Mouse (Mus musculus) limb, embryonic 10.5 days (tissue): Measurements from ENCODE around the gene Atoh8. TPM values are rescaled to one million over a fixed set of nuclear protein-coding genes. Genes with fewer than 3 reads are reported as not detected.
A peak's percentile ranks its signal among the peaks of the same experiment; 100 is the strongest.

Experiments
- DNase-seq: peaks from one replicate; pipeline ENCODE4 v3.0.0-alpha.2; 2017; ENCODE audit warnings: low spot score
- H3K27ac ChIP-seq: fragments of 300-500 bp; sonication (generic); 2 replicates; pipeline ENCODE4 v1.5.1; 2016; ENCODE audit warnings: mild to moderate bottlenecking
- H3K27me3 ChIP-seq: fragments of 300-500 bp; sonication (generic); 2 replicates; pipeline ENCODE4 v1.6.1; 2016; ENCODE audit warnings: low read depth, mild to moderate bottlenecking; ENCODE audit not compliant: poor library complexity, severe bottlenecking
- H3K36me3 ChIP-seq: fragments of 300-500 bp; sonication (generic); 2 replicates; pipeline ENCODE4 v1.6.1; 2016; ENCODE audit warnings: mild to moderate bottlenecking, moderate library complexity
- H3K4me1 ChIP-seq: fragments of 300-500 bp; sonication (generic); 2 replicates; pipeline ENCODE4 v1.6.1; 2016
- H3K4me3 ChIP-seq: fragments of 300-500 bp; sonication (generic); 2 replicates; pipeline ENCODE4 v1.5.1; 2016; ENCODE audit warnings: mild to moderate bottlenecking, moderate library complexity
- H3K9me3 ChIP-seq: fragments of 300-500 bp; sonication (generic); replicated peaks from 2 replicates; pipeline ENCODE4 v1.6.1; 2016; ENCODE audit warnings: mild to moderate bottlenecking
- WGBS: fragments of 180-500 bp; shearing (Covaris S2); methylation state at CpG from one replicate; pipeline ENCODE4 v1.1.7; 2016; 5-methylcytosine and 5-hydroxymethylcytosine counted together
- polyA plus RNA-seq: library from polyadenylated mRNA; unstranded; fragments of >200 nt; fragmentation: Nextera tagmentation; extraction: Ambion mirVana; gene quantifications from 2 replicates; pipeline ENCODE4 v1.2.1, GENCODE M21; 2016

The Atoh8 gene
- polyA plus RNA-seq, 1 experiment from 2014 or later: 24.9 TPM

DNA sequence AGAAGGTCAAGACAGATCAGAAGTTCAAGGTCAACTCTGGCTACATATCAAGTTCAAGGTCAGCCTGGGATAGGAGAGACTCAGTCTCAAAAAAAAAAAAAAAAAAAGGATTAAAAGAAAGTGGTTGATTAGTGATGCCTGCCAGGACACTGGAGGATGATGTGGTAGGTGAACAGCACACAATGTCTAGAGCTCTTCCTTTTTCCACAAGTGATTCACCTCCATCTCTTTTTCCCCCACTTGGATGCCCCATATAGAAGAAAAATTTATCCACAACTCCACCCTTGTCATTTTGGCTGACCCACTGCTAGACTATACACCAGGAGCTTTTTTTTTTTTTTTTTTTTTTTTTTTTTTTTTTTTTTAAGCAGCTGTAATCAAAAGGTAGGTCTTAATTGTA lies 37.9 kb downstream of the Atoh8 start:
- DNase-seq: no peak
- no peak overlapping the region for H3K4me3 ChIP-seq
- H3K27ac ChIP-seq: no peak overlapping the region
- no peaks in the 10 kb centered on the region for H3K9me3 ChIP-seq
- H3K27me3 ChIP-seq: peaks cover 7% of the 10 kb centered on the region; the same call in 1 of the 2 replicates
- peaks cover 27% of the 10 kb centered on the region for H3K4me1 ChIP-seq
- H3K36me3 ChIP-seq: no peaks in the 10 kb centered on the region

DNA sequence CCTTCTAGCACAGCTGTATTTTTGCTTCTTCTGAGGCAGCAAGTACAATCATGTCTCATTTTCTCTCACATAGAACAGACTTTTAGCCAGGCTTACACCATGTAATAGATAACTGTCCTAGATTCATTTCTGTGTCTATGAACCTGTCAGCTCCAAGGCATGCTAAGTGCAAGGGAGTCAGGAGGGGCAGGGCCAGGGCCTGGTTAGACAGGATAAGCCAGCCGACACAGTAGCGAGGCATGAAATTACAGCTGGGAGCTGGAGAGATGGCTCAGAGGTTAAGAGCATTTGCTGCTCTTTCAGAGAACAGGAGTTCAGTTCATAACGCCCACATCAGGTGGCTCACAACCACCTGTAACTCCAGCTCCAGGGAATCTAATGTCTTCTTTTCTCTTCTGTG lies 38.7 kb downstream of the Atoh8 start:
- Histone ChIP-seq H3K9me3 (no peaks in the 10 kb centered on the region), H3K4me1 (peaks cover 22% of the 10 kb centered on the region), H3K27me3 (peaks cover 7% of the 10 kb centered on the region; the same call in 1 of the 2 replicates), H3K27ac (no peak overlapping the region), H3K36me3 (no peaks in the 10 kb centered on the region), H3K4me3 (no peak overlapping the region)
- 84% methylated on average over 3 of the region's 3 CpGs for WGBS
- DNase-seq: no peak

DNA sequence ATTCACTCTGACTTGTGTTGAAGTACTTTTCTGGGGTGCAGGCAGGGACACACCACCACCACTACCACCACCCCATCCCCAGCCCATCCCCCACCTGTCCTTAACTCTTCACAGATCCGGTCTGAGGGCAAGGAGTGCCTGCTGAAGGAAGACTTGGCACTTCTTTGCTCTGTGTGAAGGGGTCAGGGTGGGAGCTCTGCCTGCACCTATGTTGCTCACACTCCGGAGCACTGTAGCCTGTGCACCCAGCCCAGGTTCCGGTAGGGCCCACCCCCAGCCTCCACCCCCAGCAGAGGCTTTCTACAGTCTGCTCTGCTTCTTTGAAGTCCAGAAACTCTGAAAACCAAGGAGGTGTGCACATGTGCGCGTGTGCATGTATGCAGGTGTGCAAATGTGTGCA lies 44.8 kb downstream of the Atoh8 start:
- DNase-seq: no peak
- 57% methylated on average over 5 of the region's 5 CpGs for WGBS

DNA sequence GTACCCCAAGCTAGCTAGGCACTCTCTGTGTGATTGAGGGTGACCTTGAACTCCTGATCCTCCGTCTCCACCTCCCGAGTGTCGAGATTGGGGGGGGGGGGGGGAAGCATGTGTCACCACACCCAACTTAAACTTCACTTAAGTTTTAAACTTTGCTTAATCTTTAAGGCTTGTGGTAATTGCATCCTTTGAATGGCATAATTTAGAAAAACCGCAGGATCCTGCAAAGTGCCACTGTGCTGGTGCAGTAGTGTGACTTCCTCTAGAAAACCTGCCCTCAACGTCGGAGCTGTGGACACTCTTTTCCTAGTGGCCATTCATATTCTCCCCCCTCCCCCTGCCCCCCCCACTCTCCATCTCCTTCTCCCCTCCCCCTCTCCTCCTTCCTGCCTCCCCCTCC lies 45.3 kb downstream of the Atoh8 start:
- 19% methylated on average over 6 of the region's 6 CpGs for WGBS
- H3K4me1 ChIP-seq: peaks cover 53% of the 10 kb centered on the region
- H3K27me3 ChIP-seq: peaks cover 12% of the 10 kb centered on the region

More for the DNA sequence above, 44.8 kb downstream of the Atoh8 start:
- H3K4me3 ChIP-seq: no peak overlapping the region
- H3K27ac ChIP-seq: peak overlapping the region; percentile 38; the same call in 1 of the 2 replicates
- no peaks in the 10 kb centered on the region for H3K9me3 ChIP-seq
- H3K27me3 ChIP-seq: peaks cover 12% of the 10 kb centered on the region
- H3K4me1 ChIP-seq: peaks cover 53% of the 10 kb centered on the region
- H3K36me3 ChIP-seq: no peaks in the 10 kb centered on the region

DNA sequence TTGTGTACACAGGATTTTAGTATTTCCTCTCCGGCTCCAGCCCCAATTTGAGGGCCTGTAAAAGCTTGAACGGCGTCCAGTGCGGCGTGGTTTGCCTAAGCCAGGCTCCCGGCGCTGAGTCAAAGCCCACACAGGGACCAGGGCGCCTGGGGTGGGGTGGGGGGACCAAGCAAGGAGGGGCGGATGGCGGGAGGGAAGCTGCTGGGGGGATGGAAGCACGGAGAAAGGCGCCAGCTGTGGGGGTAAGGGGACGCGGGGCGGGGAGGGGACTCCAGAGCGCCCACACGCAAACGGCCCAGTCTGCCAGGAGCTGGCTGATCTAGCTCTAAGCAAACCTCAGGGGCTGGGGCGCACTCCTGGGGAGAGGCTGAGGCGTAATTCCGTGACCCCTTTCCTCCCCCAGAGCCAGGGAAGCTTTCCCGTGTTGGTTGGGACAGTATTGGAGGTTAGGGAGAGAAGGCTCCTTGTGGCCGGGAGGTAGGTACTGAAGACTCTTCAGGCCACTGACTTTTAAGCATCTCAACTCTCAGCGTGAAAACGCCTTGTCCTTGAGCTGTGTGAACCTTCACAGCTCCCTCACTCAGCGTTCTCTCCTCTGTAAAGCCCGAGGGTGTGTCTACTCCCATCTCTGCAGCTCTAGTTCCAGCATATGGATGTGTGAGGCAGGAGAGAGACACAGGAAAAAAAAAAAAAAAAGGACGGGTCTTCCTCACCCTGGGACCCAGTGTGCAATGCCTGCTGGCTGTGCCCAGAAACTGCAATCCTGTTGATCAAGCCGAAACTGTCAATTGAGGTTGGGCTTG lies 46.1 kb downstream of the Atoh8 start:
- Histone ChIP-seq H3K9me3 (no peaks in the 10 kb centered on the region), H3K4me1 (peaks cover 53% of the 10 kb centered on the region), H3K27me3 (peaks cover 12% of the 10 kb centered on the region), H3K36me3 (no peaks in the 10 kb centered on the region), H3K27ac (peak overlapping the region; percentile 90), H3K4me3 (peak overlapping the region; percentile 49)
- WGBS: 3% methylated on average over 29 of the region's 29 CpGs
- DNase-seq: peak; percentile 68

More for the DNA sequence above, 45.3 kb downstream of the Atoh8 start:
- no peak overlapping the region for H3K27ac ChIP-seq
- no peak for DNase-seq
- no peaks in the 10 kb centered on the region for H3K36me3 ChIP-seq
- H3K9me3 ChIP-seq: no peaks in the 10 kb centered on the region
- no peak overlapping the region for H3K4me3 ChIP-seq

DNA sequence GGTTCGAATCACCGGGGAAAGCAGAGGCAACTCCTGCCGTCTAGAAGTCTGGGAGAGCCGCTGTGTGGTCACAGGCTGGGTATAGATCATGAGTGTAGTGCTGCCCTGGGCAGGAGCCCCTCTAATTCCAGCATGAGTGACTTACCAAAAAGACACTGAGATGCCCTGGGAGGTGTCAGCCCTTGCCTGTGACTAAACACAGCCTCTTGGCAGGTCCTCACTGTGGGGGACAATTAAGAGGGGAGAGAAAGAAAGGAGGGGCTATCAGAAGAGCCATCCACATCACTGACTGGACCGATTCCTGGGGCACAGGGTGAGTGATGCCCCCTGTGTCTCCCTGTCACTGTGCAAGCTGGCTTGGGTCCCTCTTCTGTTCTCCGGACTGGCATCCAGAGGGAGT lies 48.6 kb downstream of the Atoh8 start:
- no peak overlapping the region for H3K27ac ChIP-seq
- H3K27me3 ChIP-seq: peaks cover 12% of the 10 kb centered on the region
- no peaks in the 10 kb centered on the region for H3K36me3 ChIP-seq
- DNase-seq: no peak
- peaks cover 53% of the 10 kb centered on the region for H3K4me1 ChIP-seq
- 75% methylated on average over 6 of the region's 6 CpGs for WGBS
- no peaks in the 10 kb centered on the region for H3K9me3 ChIP-seq
- H3K4me3 ChIP-seq: no peak overlapping the region

DNA sequence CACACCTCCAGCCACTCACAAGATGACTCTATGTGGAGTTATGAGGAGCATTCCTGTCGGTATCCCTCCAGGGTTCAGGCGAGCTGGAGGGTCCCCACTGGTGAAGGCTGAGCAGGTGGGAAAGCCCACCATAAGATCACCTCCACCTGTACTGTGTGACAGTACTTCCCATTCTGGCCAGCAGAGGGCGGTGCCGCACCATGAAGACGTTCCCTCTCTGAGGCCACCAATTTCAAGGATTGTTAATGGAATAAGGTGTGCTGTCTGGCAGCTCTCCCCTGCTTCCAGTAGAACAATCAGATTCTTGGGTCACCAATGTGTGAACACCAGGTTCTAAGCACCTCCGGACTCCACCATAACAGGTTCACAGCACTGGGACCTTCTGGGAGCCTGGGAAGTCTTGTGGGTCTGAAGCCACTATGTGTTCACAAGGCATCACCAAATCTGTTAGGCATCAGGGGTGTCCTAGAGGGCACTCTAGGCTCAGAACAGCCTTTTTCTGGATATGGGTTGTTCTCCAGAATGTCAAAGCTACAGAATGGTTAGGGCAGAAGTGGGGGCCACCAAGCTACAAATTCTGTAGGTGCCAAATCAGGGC lies 49.4 kb downstream of the Atoh8 start:
- Histone ChIP-seq H3K4me1 (peaks cover 48% of the 10 kb centered on the region), H3K36me3 (no peaks in the 10 kb centered on the region), H3K9me3 (no peaks in the 10 kb centered on the region), H3K27ac (peak overlapping the region; percentile 51; the same call in 1 of the 2 replicates), H3K4me3 (no peak overlapping the region), H3K27me3 (peaks cover 12% of the 10 kb centered on the region)
- WGBS: 4% methylated on average over 6 of the region's 6 CpGs
- peak; percentile 90 for DNase-seq

DNA sequence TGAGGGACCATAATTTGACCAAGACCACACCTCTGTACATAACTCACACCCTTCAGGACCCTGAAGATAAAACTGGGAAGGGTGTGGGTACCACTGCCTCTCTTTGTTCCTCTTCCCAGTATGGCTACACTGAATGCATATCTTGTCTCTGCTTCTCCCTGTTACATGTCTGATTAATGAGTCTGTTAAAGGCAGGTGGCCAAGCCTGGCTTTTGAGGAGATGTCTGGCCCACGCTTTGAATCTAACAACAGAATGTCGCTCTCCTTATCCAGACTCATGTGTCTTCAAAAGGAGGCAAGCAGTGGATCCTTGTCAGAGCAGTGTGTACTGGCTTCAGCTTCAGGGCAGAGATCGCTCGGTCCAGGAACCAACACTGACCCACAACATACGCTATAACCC lies 50.8 kb downstream of the Atoh8 start:
- WGBS: 90% methylated on average over 5 of the region's 5 CpGs
- DNase-seq: no peak
- H3K4me3 ChIP-seq: no peak overlapping the region

DNA sequence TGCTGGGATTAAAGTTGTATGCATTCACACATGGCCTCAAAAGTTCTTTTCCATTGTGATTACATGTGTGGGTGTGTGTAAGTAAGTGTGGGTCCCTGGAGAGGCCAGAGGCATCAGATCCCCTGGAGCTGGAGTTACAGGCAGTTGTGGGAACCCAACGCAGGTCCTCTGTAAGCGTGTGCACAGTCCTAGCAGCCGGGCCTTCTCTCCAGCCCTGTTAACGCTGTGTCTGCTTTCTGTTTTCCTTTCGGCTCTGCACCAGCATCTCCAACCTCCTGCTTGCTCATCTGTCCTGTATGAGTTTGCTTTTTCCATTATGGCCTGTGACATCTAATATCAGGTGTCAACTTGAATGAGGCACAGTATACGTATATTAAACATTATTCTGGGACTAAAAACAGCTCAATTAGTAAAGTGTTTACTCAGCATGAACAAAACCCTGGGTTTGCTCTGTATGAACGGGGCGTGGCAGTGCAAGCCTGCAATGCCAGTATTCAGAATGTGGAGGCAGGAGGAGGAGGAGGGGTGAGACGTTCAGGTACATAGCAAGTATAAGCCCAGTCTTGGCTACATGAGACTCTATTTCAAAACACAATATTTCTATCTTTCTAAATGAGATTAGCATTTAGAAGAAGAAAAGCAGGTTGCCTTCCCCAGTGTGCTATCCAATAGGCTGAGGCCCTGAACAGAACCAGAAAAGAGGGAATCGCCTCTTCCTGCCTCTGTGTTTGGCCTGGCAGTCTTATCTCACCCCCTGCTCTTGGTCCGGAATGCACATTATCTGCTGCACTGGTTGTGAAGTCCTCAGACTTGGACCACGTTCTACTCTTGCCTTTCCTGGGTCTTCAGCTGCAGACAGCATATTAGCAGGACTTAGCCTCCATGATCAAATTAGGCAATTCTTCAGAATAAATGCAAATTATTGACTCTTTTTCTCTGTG lies 55.5 kb downstream of the Atoh8 start:
- Histone ChIP-seq H3K36me3 (no peaks in the 10 kb centered on the region), H3K4me3 (no peak overlapping the region), H3K9me3 (no peaks in the 10 kb centered on the region), H3K27me3 (no peaks in the 10 kb centered on the region), H3K4me1 (no peaks in the 10 kb centered on the region), H3K27ac (no peak overlapping the region)
- no peak for DNase-seq
- 88% methylated on average over 12 of the region's 12 CpGs for WGBS

More for the DNA sequence above, 50.8 kb downstream of the Atoh8 start:
- peaks cover 34% of the 10 kb centered on the region for H3K4me1 ChIP-seq
- H3K36me3 ChIP-seq: no peaks in the 10 kb centered on the region
- H3K9me3 ChIP-seq: no peaks in the 10 kb centered on the region
- H3K27me3 ChIP-seq: peaks cover 12% of the 10 kb centered on the region
- H3K27ac ChIP-seq: no peak overlapping the region

DNA sequence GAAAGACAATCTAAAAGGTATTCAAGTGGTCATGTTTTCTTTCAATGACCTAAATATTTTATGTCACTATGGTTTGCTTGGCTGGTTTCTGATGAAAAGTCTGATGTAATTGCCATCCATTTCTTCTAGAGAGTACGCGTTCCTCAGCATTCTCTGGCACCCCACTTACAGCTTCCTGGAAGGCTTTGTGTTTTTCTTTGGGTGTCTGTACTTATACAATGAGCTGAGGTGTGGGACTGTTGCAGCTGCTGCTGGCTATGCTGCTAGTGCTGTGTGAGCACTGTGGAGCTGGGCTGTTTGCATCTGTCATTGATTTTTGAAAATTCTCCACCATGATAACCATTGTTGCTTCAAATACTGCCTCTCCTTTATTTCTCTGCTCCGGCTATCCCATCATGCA lies 56.4 kb downstream of the Atoh8 start:
- H3K27ac ChIP-seq: no peak overlapping the region
- H3K36me3 ChIP-seq: no peaks in the 10 kb centered on the region
- 94% methylated on average over 3 of the region's 3 CpGs for WGBS
- H3K4me1 ChIP-seq: no peaks in the 10 kb centered on the region
- no peak overlapping the region for H3K4me3 ChIP-seq
- H3K9me3 ChIP-seq: no peaks in the 10 kb centered on the region
- no peak for DNase-seq
- H3K27me3 ChIP-seq: no peaks in the 10 kb centered on the region

DNA sequence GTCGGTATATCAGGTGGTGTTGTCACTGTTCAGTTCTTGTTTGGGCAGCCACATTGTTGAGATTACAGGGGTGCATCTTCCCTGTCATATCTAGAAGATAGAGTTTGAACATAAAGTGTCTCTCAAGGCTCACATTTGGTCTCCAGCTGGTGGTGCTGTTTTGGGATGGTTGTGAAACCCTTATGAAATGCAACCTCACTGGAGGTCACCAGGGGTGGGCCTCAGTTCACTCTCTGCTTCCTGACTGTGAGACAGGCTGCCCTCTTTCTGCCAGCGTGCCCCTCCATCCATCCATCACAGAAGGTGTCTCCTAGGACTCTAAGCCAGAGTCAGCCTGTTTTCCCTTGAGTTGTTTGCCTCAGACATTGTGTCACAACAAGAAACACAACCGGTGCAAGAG lies 58.0 kb downstream of the Atoh8 start:
- no peaks in the 10 kb centered on the region for H3K36me3 ChIP-seq
- H3K27me3 ChIP-seq: no peaks in the 10 kb centered on the region
- H3K9me3 ChIP-seq: no peaks in the 10 kb centered on the region
- H3K4me3 ChIP-seq: no peak overlapping the region
- DNase-seq: no peak
- no peak overlapping the region for H3K27ac ChIP-seq
- 71% methylated on average over 3 of the region's 3 CpGs for WGBS
- H3K4me1 ChIP-seq: no peaks in the 10 kb centered on the region

DNA sequence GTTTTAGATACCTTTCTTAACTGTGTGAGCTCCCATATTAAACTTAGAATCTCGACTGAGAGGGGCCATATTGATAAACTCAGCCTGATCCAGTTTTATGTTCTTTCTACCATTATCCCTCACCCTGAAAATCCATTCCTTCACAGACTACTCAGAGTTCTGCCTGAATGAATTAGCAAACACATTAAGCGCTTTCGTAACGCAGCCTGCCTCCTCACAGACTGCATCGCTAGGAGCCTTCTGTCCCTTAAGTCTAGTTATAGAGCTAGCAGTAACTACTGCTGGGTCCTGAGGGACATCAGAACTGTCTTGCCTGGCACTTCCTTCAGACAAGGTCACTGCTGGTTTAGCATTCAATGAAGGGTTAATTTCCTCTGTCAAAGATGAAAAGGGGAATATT lies 59.4 kb downstream of the Atoh8 start:
- DNase-seq: no peak
- Histone ChIP-seq H3K27me3 (no peaks in the 10 kb centered on the region), H3K36me3 (no peaks in the 10 kb centered on the region), H3K9me3 (no peaks in the 10 kb centered on the region), H3K4me1 (no peaks in the 10 kb centered on the region), H3K4me3 (no peak overlapping the region), H3K27ac (no peak overlapping the region)
- WGBS: 84% methylated on average over 5 of the region's 5 CpGs

DNA sequence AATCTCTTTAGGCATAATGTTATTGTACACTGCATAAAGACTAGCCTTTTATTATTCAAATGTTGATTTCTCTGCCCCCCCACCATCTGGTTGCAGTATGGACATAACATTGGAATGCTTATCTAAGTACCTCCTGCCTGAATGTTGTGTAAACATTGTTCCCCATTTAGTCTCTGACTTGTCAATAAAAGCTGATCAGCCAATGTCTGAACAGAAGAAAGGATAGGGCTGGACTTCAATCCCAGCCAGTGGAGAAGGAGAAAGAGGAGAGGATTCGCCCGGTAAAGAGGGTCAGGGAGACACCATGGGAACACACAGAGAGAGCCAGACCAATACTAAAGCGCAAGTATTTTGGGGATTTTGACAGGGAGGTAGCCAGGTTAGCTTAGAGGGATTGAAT lies 60.0 kb downstream of the Atoh8 start:
- H3K9me3 ChIP-seq: no peaks in the 10 kb centered on the region
- no peak overlapping the region for H3K4me3 ChIP-seq
- no peak for DNase-seq
- H3K27ac ChIP-seq: no peak overlapping the region
- 65% methylated on average over 3 of the region's 3 CpGs for WGBS
- no peaks in the 10 kb centered on the region for H3K36me3 ChIP-seq
- no peaks in the 10 kb centered on the region for H3K4me1 ChIP-seq
- no peaks in the 10 kb centered on the region for H3K27me3 ChIP-seq
